Mouse (Mus musculus) neural tube, embryonic 14.5 days (tissue): ENCODE measurements at regions not wholly inside any gene's neighbourhood (a gene's known extent, or its start where the extent isn't known, plus 50 kb on each side); places are given as distances from the start of the nearest gene placed in this dataset.

Experiments used
- ATAC-seq: fragments of 200-750 bp; cut with Nextera tagmentation; 2 replicates; pipeline ENCODE4 v1.8.0; 2017; ENCODE audit warnings: low read depth, mild to moderate bottlenecking, moderate TSS enrichment, moderate library complexity
- H3K27ac ChIP-seq: fragments of 300-500 bp; sonication (generic); 2 replicates; pipeline ENCODE4 v1.5.1; 2014; ENCODE audit warnings: low read depth, mild to moderate bottlenecking, control low read depth, low read length, moderate library complexity, mixed read lengths
- H3K27me3 ChIP-seq: fragments of 300-500 bp; sonication (generic); 2 replicates; pipeline ENCODE4 v1.6.1; 2014; ENCODE audit warnings: low read length; ENCODE audit not compliant: control insufficient read depth, insufficient read depth
- H3K36me3 ChIP-seq: fragments of 300-500 bp; sonication (generic); 2 replicates; pipeline ENCODE4 v1.6.1; 2014; ENCODE audit warnings: low read length, mixed read lengths; ENCODE audit not compliant: control insufficient read depth, insufficient read depth
- H3K4me1 ChIP-seq: fragments of 300-500 bp; sonication (generic); 2 replicates; pipeline ENCODE4 v1.6.1; 2014; ENCODE audit warnings: low read length; ENCODE audit not compliant: control insufficient read depth, insufficient read depth
- H3K4me2 ChIP-seq: fragments of 300-500 bp; sonication (generic); 2 replicates; pipeline ENCODE4 v1.6.1; 2014; ENCODE audit warnings: mild to moderate bottlenecking, low read depth, low read length, control low read depth
- H3K4me3 ChIP-seq: fragments of 300-500 bp; sonication (generic); 2 replicates; pipeline ENCODE4 v1.5.1; 2014; ENCODE audit warnings: low read depth, low read length, control low read depth, mixed read lengths
- H3K9ac ChIP-seq: fragments of 300-500 bp; sonication (generic); replicated peaks from 2 replicates; pipeline ENCODE4 v1.6.1; 2014; ENCODE audit warnings: low read depth, mild to moderate bottlenecking, control low read depth, low read length, mixed read lengths
- H3K9me3 ChIP-seq: fragments of 300-500 bp; sonication (generic); 2 replicates; pipeline ENCODE4 v1.6.1; 2016; ENCODE audit warnings: low read length; ENCODE audit not compliant: control insufficient read depth
- WGBS: fragments of 180-500 bp; shearing (Covaris S2); extraction: QIAGEN DNeasy Blood & Tissue Kit; methylation state at CpG from one replicate; pipeline ENCODE4 v1.1.7; 2014; 5-methylcytosine and 5-hydroxymethylcytosine counted together

GRCm38 (mm10) chr10:19162104-19162503 lies 146.6 kb upstream of the Tnfaip3 start:
- Histone ChIP-seq H3K9ac (no peak overlapping the region), H3K27ac (no peak overlapping the region), H3K27me3 (no peaks in the 10 kb centered on the region), H3K4me1 (no peaks in the 10 kb centered on the region), H3K4me3 (no peak overlapping the region), H3K4me2 (no peak overlapping the region), H3K36me3 (no peaks in the 10 kb centered on the region), H3K9me3 (no peaks in the 10 kb centered on the region)
- WGBS, result 96% methylated on average over 2 of the region's 2 CpGs
- ATAC-seq, result no peak

- H3K36me3 ChIP-seq, result no peaks in the 10 kb centered on the region
- H3K27me3 ChIP-seq, result no peaks in the 10 kb centered on the region
- H3K9ac ChIP-seq, result no peak overlapping the region
- no peaks in the 10 kb centered on the region for H3K4me1 ChIP-seq
- H3K27ac ChIP-seq, result no peak overlapping the region
- H3K4me2 ChIP-seq, result no peak overlapping the region
- ATAC-seq, result no peak
- no peaks in the 10 kb centered on the region for H3K9me3 ChIP-seq
- no peak overlapping the region for H3K4me3 ChIP-seq
Observed at GRCm38 (mm10) chr10:19161149-19161548, 145.7 kb upstream of the Tnfaip3 start.

- Histone ChIP-seq H3K27me3 (no peaks in the 10 kb centered on the region), H3K4me2 (no peak overlapping the region), H3K4me1 (no peaks in the 10 kb centered on the region), H3K9me3 (no peaks in the 10 kb centered on the region), H3K27ac (no peak overlapping the region), H3K4me3 (no peak overlapping the region), H3K36me3 (no peaks in the 10 kb centered on the region), H3K9ac (no peak overlapping the region)
- no peak for ATAC-seq
Observed at GRCm38 (mm10) chr10:19154041-19154440, 138.6 kb upstream of the Tnfaip3 start.

GRCm38 (mm10) chr10:19152773-19153172 lies 137.3 kb upstream of the Tnfaip3 start:
- no peaks in the 10 kb centered on the region for H3K27me3 ChIP-seq

GRCm38 (mm10) chr10:19150766-19151165 lies 135.3 kb upstream of the Tnfaip3 start:
- 92% methylated on average over 1 of the region's 1 CpGs for WGBS
- H3K9me3 ChIP-seq, result no peaks in the 10 kb centered on the region
- no peak for ATAC-seq
- H3K27me3 ChIP-seq, result no peaks in the 10 kb centered on the region
- no peak overlapping the region for H3K4me3 ChIP-seq
- no peaks in the 10 kb centered on the region for H3K4me1 ChIP-seq
- no peak overlapping the region for H3K4me2 ChIP-seq
- H3K36me3 ChIP-seq, result no peaks in the 10 kb centered on the region
- no peak overlapping the region for H3K27ac ChIP-seq
- no peak overlapping the region for H3K9ac ChIP-seq

More at GRCm38 (mm10) chr10:19152773-19153172, 137.3 kb upstream of the Tnfaip3 start:
- H3K4me1 ChIP-seq, result no peaks in the 10 kb centered on the region
- H3K27ac ChIP-seq, result no peak overlapping the region
- no peak overlapping the region for H3K4me3 ChIP-seq
- no peak for ATAC-seq
- no peak overlapping the region for H3K9ac ChIP-seq
- no peaks in the 10 kb centered on the region for H3K9me3 ChIP-seq
- H3K36me3 ChIP-seq, result no peaks in the 10 kb centered on the region
- no peak overlapping the region for H3K4me2 ChIP-seq
- WGBS, result 61% methylated on average over 5 of the region's 5 CpGs

GRCm38 (mm10) chr10:19150005-19150404 lies 134.5 kb upstream of the Tnfaip3 start:
- H3K9me3 ChIP-seq, result no peaks in the 10 kb centered on the region
- no peak overlapping the region for H3K9ac ChIP-seq
- WGBS, result 39% methylated on average over 3 of the region's 3 CpGs
- no peaks in the 10 kb centered on the region for H3K36me3 ChIP-seq
- H3K4me3 ChIP-seq, result no peak overlapping the region
- no peak for ATAC-seq
- no peak overlapping the region for H3K27ac ChIP-seq
- no peak overlapping the region for H3K4me2 ChIP-seq
- no peaks in the 10 kb centered on the region for H3K27me3 ChIP-seq
- H3K4me1 ChIP-seq, result no peaks in the 10 kb centered on the region

- H3K27ac ChIP-seq, result no peak overlapping the region
- WGBS, result 77% methylated on average over 4 of the region's 4 CpGs
- no peaks in the 10 kb centered on the region for H3K36me3 ChIP-seq
- no peak overlapping the region for H3K9ac ChIP-seq
- no peak for ATAC-seq
- no peaks in the 10 kb centered on the region for H3K9me3 ChIP-seq
- no peak overlapping the region for H3K4me3 ChIP-seq
- H3K27me3 ChIP-seq, result no peaks in the 10 kb centered on the region
- no peak overlapping the region for H3K4me2 ChIP-seq
- H3K4me1 ChIP-seq, result no peaks in the 10 kb centered on the region
Observed at GRCm38 (mm10) chr10:19149196-19149869, 133.9 kb upstream of the Tnfaip3 start.

GRCm38 (mm10) chr10:19141481-19141880 lies 126.0 kb upstream of the Tnfaip3 start:
- 93% methylated on average over 3 of the region's 3 CpGs for WGBS
- H3K4me2 ChIP-seq, result no peak overlapping the region
- no peaks in the 10 kb centered on the region for H3K36me3 ChIP-seq
- no peak overlapping the region for H3K4me3 ChIP-seq
- ATAC-seq, result no peak
- H3K9me3 ChIP-seq, result no peaks in the 10 kb centered on the region
- H3K27ac ChIP-seq, result no peak overlapping the region
- no peaks in the 10 kb centered on the region for H3K27me3 ChIP-seq
- H3K4me1 ChIP-seq, result no peaks in the 10 kb centered on the region
- H3K9ac ChIP-seq, result no peak overlapping the region

- no peak overlapping the region for H3K9ac ChIP-seq
- no peaks in the 10 kb centered on the region for H3K36me3 ChIP-seq
- 76% methylated on average over 5 of the region's 5 CpGs for WGBS
- no peaks in the 10 kb centered on the region for H3K27me3 ChIP-seq
- H3K4me3 ChIP-seq, result no peak overlapping the region
- H3K4me1 ChIP-seq, result no peaks in the 10 kb centered on the region
- H3K9me3 ChIP-seq, result no peaks in the 10 kb centered on the region
- no peak for ATAC-seq
- H3K4me2 ChIP-seq, result no peak overlapping the region
- H3K27ac ChIP-seq, result no peak overlapping the region
Observed at GRCm38 (mm10) chr10:19140628-19141027, 125.2 kb upstream of the Tnfaip3 start.
